Mouse (Mus musculus): Measurements from ENCODE around the gene Pcdh7. TPM values are rescaled to one million over a fixed set of nuclear protein-coding genes. Genes with fewer than 3 reads are reported as not detected.
A peak's percentile ranks its signal among the peaks of the same experiment; 100 is the strongest.

Pcdh7 gene
- total RNA-seq, 2 experiments from 2014 or later, result 0.19 TPM; not detected in 1

- ATAC-seq (replicated peaks; ENCODE audit: low FRiP score, poor library complexity, severe bottlenecking), result no peak
These were observed 150.1 kb downstream of the Pcdh7 start for GRCm38 (mm10) chr5:57867906-57868305.

- ATAC-seq (replicated peaks; ENCODE audit: low FRiP score, poor library complexity, severe bottlenecking), result no peak
These were observed 150.9 kb downstream of the Pcdh7 start for GRCm38 (mm10) chr5:57868702-57869101.

DNA sequence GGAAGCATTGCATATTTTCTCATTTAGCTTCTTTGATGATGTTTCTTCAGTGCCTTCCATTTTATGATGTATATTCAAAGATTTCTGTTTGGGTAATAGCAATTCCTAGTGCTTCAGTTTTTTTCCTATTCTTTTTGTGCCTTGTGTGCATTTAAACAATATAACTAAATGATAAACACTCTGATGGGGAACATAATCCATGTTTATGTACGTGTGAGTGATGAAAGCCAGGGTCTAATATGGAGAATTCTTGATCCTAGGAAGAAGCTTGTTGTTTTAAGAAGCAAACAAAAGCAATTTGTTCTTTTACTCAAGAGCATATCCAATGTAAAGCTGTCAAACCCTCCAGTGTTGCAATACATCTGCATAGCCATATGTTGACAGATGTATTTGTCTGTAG is 153.0 kb downstream of the Pcdh7 start:
- no peak for ATAC-seq (replicated peaks; ENCODE audit: low FRiP score, poor library complexity, severe bottlenecking)

- no peak for ATAC-seq (replicated peaks; ENCODE audit: low FRiP score, poor library complexity, severe bottlenecking)
These were observed 167.2 kb downstream of the Pcdh7 start for GRCm38 (mm10) chr5:57884982-57885381.

- peak; percentile 99 for ATAC-seq (replicated peaks; ENCODE audit: low FRiP score, poor library complexity, severe bottlenecking)
These were observed 181.3 kb downstream of the Pcdh7 start for GRCm38 (mm10) chr5:57899018-57899614.

- ATAC-seq (replicated peaks; ENCODE audit: low FRiP score, poor library complexity, severe bottlenecking), result no peak
These were observed 189.5 kb downstream of the Pcdh7 start for GRCm38 (mm10) chr5:57907218-57907617.

GRCm38 (mm10) chr5:57921140-57921539 is 203.4 kb downstream of the Pcdh7 start:
- ATAC-seq (replicated peaks; ENCODE audit: low FRiP score, poor library complexity, severe bottlenecking), result no peak

DNA sequence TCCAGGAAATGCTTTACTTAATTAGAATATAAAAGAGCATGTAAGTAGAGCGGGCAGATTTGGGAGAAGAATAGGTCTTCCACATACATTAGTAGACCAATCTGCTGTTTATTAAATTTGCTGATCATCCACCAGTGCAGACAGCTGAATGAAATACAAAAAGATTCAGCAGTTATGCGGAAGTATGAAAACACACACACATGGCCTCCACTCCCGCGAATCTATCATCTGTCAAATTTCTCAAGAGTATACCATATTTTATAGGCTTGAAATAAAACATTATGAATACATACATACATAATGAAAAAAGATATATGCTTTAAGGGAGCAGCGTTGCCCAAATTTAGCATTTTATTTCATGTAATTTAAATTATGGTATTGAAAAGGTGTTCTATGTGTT is 213.6 kb downstream of the Pcdh7 start:
- no peak for ATAC-seq (replicated peaks; ENCODE audit: low FRiP score, poor library complexity, severe bottlenecking)

DNA sequence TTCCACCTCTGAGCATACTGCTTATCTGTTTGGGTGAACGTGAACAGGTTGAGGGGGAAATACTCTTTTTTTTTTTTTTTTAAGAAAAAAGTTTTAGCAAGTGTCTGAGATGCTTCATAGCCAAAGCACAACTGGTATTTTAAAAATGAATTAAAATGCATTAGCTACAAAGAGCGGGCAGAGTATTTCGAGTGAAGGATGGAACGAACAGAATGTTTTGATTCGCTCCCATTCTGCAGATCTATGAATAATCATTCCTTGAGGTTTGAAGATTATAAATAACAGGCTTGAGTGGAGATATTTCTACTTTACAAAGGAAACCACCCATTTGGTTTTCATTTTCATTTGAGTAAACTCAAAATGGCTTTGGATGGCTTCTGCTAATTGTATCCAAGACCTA is 214.0 kb downstream of the Pcdh7 start:
- ATAC-seq (replicated peaks; ENCODE audit: low FRiP score, poor library complexity, severe bottlenecking), result no peak

- no peak for ATAC-seq (replicated peaks; ENCODE audit: low FRiP score, poor library complexity, severe bottlenecking)
These were observed 216.9 kb downstream of the Pcdh7 start for GRCm38 (mm10) chr5:57934666-57935065.

DNA sequence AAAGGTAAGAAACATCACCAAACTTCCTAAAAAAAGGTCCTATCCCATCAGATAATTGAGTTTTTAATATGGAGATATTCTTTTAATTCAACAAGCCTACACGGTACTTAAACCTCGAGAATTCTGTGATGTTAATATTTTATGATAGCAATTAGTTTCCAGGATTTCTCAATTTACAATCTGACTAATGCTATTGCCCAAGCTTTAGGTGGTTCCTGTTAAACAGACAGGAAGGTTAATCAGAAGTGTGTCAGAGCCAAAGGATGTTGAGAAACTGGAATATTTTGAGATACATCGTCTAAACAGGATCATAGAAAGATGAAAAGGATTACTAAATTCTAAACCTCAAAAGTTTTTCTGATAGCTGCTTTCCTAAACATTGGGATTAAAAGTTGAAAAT is 222.7 kb downstream of the Pcdh7 start:
- ATAC-seq (replicated peaks; ENCODE audit: low FRiP score, poor library complexity, severe bottlenecking), result no peak

GRCm38 (mm10) chr5:57943176-57943575 is 225.4 kb downstream of the Pcdh7 start:
- ATAC-seq (replicated peaks; ENCODE audit: low FRiP score, poor library complexity, severe bottlenecking), result no peak

DNA sequence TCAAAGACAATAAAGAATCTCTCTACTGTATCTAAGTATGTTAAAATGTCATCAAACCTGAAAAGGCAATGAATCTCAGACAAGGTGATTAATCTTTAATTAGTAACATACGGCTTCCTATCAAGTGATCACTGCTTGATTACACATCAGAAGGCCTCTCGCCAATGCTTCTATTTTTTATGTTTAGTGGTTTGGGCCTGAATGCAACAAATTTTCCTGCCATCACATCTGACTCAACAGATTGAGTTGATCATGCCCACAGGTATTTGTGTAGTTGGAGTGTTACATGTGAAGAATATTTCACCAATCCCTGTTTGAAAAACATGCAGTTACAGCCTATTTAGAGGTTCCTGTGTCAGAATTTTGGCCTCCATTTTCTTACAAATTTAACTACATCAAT is 225.8 kb downstream of the Pcdh7 start:
- no peak for ATAC-seq (replicated peaks; ENCODE audit: low FRiP score, poor library complexity, severe bottlenecking)

DNA sequence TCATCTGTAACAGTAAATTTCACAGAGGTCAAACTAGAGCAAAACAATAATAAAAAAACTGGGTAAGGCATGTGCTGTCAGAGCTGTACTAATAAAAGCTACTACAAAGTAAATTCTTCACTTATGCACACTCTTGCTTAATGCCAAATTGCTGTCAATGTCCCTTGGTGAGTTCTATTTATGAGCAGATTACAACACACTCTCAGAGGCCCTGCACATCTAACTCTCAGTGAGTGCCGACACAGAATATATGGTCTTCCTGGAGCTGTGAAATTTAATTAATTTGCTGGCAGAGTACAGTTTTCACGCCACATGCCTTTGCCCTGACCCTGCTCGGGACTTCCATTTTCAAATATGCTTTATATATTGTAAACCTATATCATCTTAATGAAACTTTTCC is 227.7 kb downstream of the Pcdh7 start:
- no peak for ATAC-seq (replicated peaks; ENCODE audit: low FRiP score, poor library complexity, severe bottlenecking)

DNA sequence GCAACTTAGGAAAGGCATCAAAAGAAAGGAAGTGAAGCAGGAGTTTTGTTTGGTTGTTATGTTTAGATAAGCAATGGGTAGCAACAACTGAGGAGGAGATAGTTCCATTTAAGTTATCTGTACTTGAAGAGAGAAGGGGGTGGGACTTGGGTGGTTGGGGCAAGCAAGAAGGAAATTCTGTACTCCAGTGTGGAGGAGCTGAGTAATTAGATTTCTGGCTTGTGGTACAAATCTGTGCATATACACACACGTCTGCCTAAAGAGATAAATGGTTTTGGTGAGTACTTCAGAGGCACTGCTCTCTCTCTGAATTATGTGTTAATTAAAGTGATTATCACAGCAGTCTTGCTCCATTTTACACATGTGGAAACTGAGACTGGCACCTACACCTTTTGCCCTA is 241.6 kb downstream of the Pcdh7 start:
- no peak for ATAC-seq (replicated peaks; ENCODE audit: low FRiP score, poor library complexity, severe bottlenecking)

DNA sequence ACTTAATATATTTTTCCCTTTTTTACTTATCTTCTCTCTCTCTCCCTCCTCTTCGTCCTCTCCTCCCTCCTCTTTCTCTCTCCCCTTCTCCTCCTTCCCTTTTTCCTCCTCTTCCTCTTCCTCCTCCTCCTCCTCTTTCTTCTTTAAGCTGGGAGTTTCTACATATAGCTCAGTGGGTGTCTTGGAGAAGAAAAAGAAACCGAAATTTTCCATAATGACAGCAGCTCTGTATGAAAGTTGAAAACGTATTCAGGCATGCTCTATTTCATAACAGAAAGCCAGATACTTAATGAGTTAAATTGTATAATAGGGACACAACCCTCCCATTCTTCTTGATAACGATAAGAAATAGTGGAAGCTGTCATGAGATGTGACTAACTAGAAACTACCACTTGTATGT is 246.0 kb downstream of the Pcdh7 start:
- no peak for ATAC-seq (replicated peaks; ENCODE audit: low FRiP score, poor library complexity, severe bottlenecking)

GRCm38 (mm10) chr5:57964201-57964600 is 246.4 kb downstream of the Pcdh7 start:
- no peak for ATAC-seq (replicated peaks; ENCODE audit: low FRiP score, poor library complexity, severe bottlenecking)

DNA sequence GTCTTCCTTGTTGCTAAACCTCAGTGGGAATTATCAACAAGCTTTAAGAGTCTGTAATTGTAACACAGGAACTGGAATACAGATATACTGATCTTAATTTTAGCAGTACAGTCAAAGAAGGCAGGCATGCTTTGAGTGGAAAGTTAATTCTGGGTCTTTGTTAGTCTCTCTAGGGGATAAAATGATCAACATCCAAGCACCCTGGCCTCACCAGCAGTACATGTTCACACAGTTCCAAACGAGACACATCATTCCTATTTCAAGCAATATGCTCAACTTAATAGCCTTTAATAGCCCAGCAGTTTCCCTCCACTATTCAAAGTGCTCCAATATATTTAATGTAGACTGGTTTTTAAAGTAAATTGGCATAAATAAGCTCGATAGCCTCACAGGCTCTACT is 275.8 kb downstream of the Pcdh7 start:
- ATAC-seq (replicated peaks; ENCODE audit: low FRiP score, poor library complexity, severe bottlenecking), result no peak

GRCm38 (mm10) chr5:58021331-58021730 is 303.6 kb downstream of the Pcdh7 start:
- no peak for ATAC-seq (replicated peaks; ENCODE audit: low FRiP score, poor library complexity, severe bottlenecking)

GRCm38 (mm10) chr5:58025123-58025522 is 307.4 kb downstream of the Pcdh7 start:
- no peak for ATAC-seq (replicated peaks; ENCODE audit: low FRiP score, poor library complexity, severe bottlenecking)

DNA sequence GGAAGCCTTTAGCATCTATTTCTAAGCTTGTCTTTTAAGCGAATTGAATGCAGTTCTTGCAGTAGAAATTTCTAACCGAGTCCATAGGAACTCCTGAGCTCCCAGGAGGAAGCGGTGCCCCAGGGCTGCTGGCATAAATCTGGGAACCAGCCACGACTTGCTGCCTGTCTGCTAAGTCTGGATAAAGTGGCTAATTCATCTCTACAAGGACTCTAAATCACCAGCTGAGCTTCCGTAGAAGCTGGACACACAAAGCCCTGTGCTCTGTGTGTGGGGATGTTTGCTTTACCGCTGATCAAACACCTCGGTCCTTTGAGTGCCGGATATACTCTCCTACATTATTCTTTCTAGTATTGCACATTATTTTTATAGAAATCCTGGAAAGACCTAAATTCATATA is 308.0 kb downstream of the Pcdh7 start:
- no peak for ATAC-seq (replicated peaks; ENCODE audit: low FRiP score, poor library complexity, severe bottlenecking)

- ATAC-seq (replicated peaks; ENCODE audit: low FRiP score, poor library complexity, severe bottlenecking), result no peak
These were observed 322.1 kb downstream of the Pcdh7 start for GRCm38 (mm10) chr5:58039875-58040274.

Measured in erythroblast, adult 5-6 weeks (primary cell).